Mouse (Mus musculus): ENCODE results near the gene Cyp46a1. TPM values are rescaled to one million over a fixed set of nuclear protein-coding genes. Genes with fewer than 3 reads are reported as not detected.

Cyp46a1 gene
- total RNA-seq (2023): not detected

DNA sequence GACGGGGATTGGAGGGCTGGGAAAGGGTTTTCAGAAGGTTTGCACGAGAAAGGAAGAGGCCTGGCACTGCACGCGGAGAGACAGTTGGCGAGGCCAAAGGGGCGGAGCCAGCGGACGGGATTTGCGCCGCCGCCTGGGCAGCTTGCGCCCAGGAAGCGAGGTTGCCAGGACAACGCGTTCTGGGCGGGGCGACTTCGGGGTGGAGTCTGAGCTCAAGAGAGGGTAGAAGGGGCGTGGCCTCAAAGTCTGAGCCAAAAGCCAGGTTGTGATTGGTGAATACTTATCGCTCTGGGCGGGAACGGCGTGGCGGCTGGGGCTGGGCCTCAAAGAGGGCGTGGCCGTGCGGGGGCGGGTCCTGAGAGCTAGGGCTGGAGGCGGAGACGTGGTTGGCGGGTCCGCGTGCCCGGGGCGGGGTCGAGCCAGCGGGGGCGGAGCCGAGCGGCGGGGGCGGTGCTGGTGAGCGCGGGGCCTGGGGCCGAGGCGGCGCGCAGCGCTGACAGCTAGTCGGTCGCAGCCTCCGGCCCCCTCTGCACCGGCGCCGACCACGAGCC lies at the start of gene Cyp46a1:
Gene Cyp46a1 (plus strand): TSS at position 487 of the 551 bp plus-strand sequence.

DNA sequence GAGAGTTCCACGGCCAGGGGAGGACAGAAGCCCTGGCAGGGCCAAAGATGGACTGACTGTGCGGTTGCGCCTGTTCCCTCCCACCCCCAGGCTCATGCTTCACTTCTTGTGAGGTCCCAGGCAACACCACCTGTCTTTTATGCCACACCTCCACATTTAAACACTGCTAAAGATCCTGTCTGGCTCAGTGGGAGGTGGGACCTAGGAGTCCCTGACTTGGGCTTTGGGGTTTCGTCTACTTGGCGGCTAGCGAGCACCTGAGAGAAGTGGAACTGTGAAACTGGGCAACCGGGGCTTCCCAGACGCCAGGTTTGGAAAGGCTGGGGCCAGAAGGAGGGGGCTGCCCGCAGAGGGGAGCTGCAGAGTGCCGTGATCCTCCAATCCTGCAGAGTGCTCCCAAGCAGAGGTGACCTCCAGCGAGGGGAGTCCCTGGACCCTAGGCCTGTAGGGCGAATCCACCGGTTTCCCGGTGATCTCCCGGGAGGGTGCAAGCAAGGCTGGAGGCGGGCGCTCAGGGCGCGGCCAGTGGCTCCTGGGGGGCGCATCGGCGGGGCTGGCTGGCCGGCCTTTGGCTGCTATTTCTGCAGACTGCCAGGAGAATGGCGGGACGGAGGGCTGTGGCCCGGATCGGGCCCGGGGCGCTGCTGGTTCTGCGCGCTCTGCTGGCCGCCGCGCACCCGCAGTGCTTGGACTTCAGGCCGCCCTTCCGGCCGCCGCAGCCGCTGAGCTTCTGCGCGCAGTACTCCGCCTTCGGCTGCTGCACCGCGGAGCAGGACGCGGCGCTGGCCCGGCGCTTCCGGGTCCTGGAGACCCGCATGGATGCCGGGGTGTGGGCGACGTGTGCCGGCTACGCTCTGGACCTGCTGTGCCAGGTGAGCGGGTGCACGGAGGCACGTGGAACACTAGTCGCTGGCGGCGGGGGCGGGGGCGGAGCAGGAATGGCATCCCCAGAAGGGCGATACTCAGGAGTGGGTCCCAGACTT lies 28.1 kb upstream of the Cyp46a1 start, which contains the start of gene Hhipl1:
Gene Hhipl1 (plus strand): TSS at position 459 of the 983 bp plus-strand sequence.

DNA sequence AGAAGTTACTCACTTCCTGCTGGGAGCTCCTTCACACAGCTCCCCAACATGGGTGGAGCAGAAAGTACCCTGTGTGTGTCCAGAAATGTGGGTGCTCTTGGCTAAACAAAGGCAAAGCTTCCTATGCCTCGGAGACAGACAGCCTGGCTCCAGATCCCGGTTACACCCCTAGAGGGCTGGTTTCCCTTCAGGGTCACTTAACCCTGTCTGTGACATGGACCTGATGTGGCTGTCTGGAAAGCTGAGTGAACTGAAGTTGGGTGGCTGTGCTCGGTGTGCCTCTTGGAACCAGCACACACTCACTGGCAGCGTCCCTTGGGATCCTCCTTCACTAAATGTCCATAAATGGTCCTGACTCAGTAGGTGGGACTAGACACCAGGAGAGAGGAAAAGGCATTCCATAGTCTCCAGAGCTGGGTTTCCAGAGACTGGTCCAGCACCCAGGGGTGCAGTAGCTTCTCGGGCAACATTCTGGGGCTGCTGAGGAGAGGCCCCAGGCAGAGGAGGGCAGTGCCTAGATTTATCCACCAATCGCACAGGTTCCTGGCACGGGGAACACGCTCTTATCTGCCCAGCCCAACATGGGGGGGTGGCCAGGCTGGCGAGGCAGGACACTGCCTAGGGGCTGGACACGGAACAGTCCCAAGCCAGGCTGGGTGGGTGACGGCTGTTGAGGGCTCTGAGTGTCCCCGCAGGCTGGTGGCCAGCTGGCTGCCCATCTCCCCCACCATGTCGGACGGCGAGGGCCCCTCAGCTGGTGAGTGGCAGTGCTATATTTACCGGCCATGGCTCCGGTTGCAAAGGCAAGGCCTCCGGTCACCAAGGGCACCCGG lies 36.6 kb downstream of the Cyp46a1 start, which contains the start of gene Eml1:
Gene Eml1 (plus strand): TSS at position 362 of the 833 bp plus-strand sequence.

Other genes with a start within 250 kb of the Cyp46a1 start
- gene Setd3, start 155.1 kb upstream of the Cyp46a1 start, total RNA-seq (2023): 10 to 100 TPM; 50.8 to 58.7 TPM
- gene Ccnk, start 154.8 kb upstream of the Cyp46a1 start, total RNA-seq (2023): 10 to 100 TPM; 39.8 to 41.1 TPM
- gene Ccdc85c, start 59.0 kb upstream of the Cyp46a1 start, total RNA-seq (2023): under 1 TPM; 0.24 to 0.33 TPM
- not detected for gene Hhipl1, start 28.1 kb upstream of the Cyp46a1 start, total RNA-seq (2023)
- under 1 TPM; 0.86 to 0.90 TPM for gene Eml1, start 36.6 kb downstream of the Cyp46a1 start, total RNA-seq (2023)
- gene Evl, start 220.3 kb downstream of the Cyp46a1 start, total RNA-seq (2023): 10 to 100 TPM; 45.3 to 48.7 TPM